Mouse (Mus musculus): ENCODE measurements around the gene Ttc7b.
A peak's percentile ranks its signal among the peaks of the same experiment; 100 is the strongest.

The Ttc7b gene

GRCm38 (mm10) chr12:100525939-100526338 is 5.3 kb upstream of the Ttc7b start:
- no peak for DNase-seq (ENCODE audit: low read depth in 2 of 2, low spot score in 2 of 2)

- DNase-seq (ENCODE audit: low read depth in 2 of 2, low spot score in 2 of 2), result peak; percentile 37 to 46
Measured at GRCm38 (mm10) chr12:100520077-100520793, 391 bp downstream of the Ttc7b start.

- no peak for DNase-seq (ENCODE audit: low read depth in 2 of 2, low spot score in 2 of 2)
Measured at GRCm38 (mm10) chr12:100519684-100520076, 946 bp downstream of the Ttc7b start.

DNA sequence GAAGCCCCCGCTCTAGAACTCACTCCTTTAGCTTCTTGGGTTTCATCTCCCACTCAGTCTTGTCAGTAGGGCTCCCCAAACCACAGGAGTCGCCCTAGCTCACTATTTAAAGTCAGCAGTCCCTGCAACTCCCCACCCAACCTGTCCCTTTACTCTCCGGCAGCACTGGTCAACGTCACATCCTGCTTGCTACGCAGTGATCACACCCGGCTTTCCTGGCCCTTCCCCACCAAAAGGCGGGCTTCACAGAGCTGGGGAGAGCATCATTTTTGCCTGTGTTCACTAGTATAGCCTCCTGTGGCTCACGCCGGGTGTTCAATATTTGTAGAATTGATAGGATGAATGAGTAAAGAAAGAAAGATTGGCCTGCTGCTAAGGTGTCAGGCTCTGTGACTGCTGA is 3.3 kb downstream of the Ttc7b start:
- no peak for DNase-seq (ENCODE audit: low read depth in 2 of 2, low spot score in 2 of 2)

GRCm38 (mm10) chr12:100516161-100516838 is 4.3 kb downstream of the Ttc7b start:
- DNase-seq (ENCODE audit: low read depth in 2 of 2, low spot score in 2 of 2), result no peak

DNA sequence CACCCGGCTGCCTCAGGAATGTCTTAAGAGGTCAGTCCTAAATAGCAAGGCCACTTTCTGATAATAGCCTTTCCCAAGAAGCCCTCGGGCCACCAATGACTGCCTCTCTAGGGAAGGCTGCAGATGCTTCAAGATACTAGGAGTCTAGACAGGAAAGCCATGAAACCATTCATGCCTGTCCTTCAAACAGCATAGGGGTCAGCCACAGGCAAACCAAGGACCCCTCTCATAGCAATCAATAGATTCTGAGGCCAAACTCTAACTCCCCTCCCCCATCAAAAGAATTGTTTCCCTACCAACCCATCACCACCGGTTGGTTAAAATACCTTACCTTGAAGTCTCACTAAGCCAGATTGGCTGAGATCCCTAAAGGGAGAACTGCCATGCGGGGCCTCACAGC is 5.1 kb downstream of the Ttc7b start:
- DNase-seq (ENCODE audit: low read depth in 2 of 2, low spot score in 2 of 2), result no peak

DNA sequence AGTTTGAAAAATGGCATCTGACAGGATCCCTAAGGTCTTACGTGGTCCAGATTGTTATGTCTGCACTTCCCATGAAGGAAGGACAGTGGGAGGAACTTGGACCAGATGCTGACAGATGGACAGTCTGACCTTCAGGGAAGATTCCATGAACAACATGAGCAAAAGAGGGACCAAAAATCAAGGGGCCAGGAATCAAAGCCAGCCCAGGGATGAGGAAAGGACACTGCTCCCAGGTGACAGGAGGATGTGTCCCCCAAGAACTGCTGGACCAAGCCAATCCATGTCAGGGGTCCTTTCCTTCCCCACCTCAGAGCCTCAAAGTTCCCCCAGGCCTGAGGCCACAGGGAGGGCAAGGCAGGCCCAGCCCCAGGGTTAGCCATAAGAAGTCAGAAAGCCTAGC is 6.0 kb downstream of the Ttc7b start:
- DNase-seq (ENCODE audit: low read depth in 2 of 2, low spot score in 2 of 2), result no peak

GRCm38 (mm10) chr12:100513131-100513530 is 7.5 kb downstream of the Ttc7b start:
- DNase-seq (ENCODE audit: low read depth in 2 of 2, low spot score in 2 of 2), result no peak

GRCm38 (mm10) chr12:100512641-100513040 is 8.0 kb downstream of the Ttc7b start:
- DNase-seq (ENCODE audit: low read depth in 2 of 2, low spot score in 2 of 2), result no peak

DNA sequence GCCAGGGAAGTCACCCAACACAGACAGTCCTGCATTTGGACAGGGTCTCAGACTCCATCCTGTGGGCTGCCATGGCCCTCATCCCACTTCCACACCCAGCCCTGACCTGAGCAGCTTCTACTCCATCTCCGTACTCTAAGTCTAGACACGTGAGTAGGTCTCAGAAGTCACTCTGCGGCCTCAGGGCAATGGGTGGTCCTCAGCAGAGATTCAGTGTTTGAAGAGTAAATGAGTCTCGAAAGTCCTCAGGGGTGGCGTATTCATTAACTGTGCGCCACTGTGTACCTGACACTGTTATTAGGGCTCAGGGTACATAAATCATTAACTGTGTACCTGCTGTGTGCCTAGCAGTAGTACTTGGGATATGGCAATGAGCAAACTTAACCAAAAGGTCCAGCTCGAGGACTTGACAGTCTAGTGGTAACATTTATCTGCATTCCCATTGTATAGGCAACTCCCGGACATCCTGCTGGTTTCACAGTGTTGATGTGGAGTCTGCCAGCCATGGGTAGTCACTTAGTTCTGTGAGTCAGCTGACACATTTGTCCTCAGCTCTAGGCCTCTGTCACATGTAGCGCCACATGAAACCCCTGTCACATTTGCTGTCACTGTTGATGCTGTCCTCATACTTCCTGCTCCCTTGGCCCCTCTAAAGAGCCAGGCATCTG is 10.9 kb downstream of the Ttc7b start:
- no peak for DNase-seq (ENCODE audit: low read depth in 2 of 2, low spot score in 2 of 2)

- DNase-seq (ENCODE audit: low read depth in 2 of 2, low spot score in 2 of 2), result no peak
Measured at GRCm38 (mm10) chr12:100508668-100509067, 12.0 kb downstream of the Ttc7b start.

GRCm38 (mm10) chr12:100505484-100505883 is 15.1 kb downstream of the Ttc7b start:
- no peak for DNase-seq (ENCODE audit: low read depth in 2 of 2, low spot score in 2 of 2)

DNA sequence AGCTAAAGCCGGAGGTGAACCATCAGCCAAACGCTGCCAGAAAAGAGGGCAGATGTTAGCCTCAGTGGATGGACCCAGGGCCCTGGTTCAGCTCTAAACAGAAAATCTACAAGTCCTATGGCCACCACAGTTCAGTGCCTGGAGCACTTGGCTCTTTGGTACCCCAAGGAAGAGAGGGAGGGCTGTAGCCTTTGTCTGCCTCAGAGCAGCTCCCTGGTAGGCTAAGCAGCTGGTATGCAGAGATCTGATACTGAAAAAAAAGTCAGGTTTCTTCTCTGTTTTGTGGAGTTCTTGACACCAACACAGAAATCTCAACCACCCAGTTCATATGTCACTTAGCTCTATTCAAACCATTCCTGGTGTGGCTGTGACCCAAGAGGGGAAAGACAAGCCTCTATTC is 16.0 kb downstream of the Ttc7b start:
- no peak for DNase-seq (ENCODE audit: low read depth in 2 of 2, low spot score in 2 of 2)

DNA sequence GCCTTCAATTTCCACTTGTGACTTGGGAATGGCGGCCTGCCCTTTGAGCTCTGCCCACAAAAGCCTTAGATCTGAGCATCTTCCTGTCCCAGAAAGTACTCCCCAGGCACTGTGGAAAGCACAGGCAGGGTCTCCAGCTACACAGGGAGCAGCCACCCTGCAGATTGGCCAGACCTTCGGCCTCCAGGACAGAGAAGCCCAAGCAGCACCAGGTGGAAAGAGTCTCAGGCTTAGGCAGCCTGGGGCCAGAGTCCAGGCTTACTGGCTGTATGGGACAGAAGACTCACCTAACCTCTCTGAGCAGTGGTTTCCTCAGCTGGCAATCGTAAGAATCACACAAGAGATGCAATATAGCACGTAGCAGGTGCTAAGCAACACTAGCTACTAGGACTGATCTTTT is 17.0 kb downstream of the Ttc7b start:
- DNase-seq (ENCODE audit: low read depth in 2 of 2, low spot score in 2 of 2), result no peak

DNA sequence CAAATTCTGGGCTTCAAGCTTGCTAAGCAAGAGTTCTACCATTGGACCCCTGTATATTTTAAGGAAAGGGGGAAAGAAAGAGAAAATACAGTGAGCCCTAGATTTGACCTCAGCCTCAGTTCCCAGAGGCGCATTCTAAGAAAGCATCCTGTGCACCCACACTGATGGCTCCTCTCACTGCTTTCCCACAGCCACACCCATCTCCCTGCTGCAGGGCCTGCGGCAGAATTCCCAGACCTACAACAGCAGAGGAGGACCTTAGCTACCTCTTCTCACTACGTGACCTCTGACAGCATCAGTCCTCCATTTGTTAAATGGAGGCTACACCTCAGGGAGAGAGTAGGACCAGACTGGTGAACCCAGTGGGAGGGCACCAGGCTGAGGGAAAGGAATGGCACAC is 18.1 kb downstream of the Ttc7b start:
- no peak for DNase-seq (ENCODE audit: low read depth in 2 of 2, low spot score in 2 of 2)

DNA sequence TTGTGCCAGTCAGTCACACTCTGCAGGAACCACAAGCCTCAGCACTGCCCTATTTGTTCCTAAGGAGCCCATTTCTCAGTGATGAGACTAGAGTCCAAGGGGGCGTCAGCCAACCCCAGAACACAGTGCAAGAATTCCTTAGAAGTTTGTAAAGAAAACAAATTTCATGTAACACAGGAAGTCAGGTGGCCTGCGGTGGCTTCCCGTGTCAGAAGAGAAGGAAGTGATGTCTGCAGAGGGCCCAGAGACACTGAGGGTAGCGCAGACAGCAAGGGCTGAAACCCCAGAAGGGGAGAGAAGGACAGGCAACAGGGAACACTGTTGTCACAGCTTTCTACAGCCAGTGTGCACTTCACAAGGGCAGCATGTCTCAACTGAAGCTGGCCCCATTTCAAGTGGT is 19.4 kb downstream of the Ttc7b start:
- DNase-seq (ENCODE audit: low read depth in 2 of 2, low spot score in 2 of 2), result peak; percentile 46 to 68

GRCm38 (mm10) chr12:100499469-100499868 is 21.2 kb downstream of the Ttc7b start:
- DNase-seq (ENCODE audit: low read depth in 2 of 2, low spot score in 2 of 2), result no peak

DNA sequence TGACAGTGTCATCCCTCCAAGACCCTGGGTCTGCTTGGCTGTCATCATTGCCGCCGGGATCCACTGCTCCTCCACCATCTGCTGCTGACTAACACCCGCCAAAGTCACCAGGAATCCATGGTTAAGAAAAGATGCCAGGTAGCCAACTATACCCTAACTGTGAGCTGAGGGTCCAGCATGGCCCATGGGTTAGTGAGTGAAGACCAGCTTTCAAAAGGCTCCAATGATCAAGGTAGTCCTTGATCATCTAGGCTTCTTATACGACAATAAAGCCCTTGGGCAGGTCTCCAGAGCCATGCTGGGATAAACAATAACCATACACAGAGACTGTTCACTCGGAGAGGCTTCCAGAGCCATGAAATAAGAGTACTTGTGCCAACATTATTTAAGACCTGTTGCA is 22.6 kb downstream of the Ttc7b start:
- DNase-seq (ENCODE audit: low read depth in 2 of 2, low spot score in 2 of 2), result no peak

DNA sequence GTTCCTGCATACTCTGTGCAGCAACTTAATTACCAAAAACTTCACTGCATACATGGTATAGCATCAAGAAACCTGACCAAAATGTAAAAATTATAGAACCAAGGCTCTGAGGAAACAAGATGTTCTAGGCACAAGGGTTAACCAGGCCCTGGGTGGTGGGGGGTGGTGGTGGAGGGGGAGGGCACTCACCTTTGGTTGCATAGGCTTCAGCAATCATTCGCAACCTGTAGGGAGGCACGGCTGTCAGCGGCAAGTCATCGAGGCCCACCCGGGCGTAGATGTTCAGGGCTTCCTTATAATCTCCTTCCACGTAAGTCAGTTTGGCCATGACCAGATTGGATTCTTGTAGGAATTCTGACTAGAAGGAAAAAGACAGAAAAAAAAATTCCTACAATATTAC is 25.5 kb downstream of the Ttc7b start:
- DNase-seq (ENCODE audit: low read depth in 2 of 2, low spot score in 2 of 2), result no peak

DNA sequence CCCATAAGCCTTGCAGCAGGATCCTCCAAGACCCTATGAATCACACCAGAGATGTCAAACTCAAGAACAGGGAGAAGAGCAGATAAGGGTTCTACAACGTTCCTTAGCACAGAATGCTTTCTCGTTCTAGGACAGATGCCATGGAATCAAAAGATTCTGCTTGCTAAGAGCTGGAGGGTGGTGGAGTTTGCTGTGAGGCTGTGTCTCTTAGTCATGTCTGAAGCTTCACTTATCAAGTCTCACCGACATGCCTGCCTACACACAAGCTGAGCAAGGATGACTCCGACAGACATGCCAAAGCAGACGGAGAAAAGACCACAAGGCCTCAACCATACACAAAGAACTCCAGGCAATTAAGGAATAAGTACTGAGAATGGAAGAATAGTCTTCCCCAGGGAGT is 27.4 kb downstream of the Ttc7b start:
- no peak for DNase-seq (ENCODE audit: low read depth in 2 of 2, low spot score in 2 of 2)

GRCm38 (mm10) chr12:100492676-100493075 is 27.9 kb downstream of the Ttc7b start:
- no peak for DNase-seq (ENCODE audit: low read depth in 2 of 2, low spot score in 2 of 2)

- no peak for DNase-seq (ENCODE audit: low read depth in 2 of 2, low spot score in 2 of 2)
Measured at GRCm38 (mm10) chr12:100491967-100492611, 28.5 kb downstream of the Ttc7b start.
